Mouse (Mus musculus): ENCODE measurements around the gene Gm17455. TPM values are rescaled to one million over a fixed set of nuclear protein-coding genes. Genes with fewer than 3 reads are reported as not detected.

The Gm17455 gene
- total and polyA plus RNA-seq, 3 experiments: not detected

- TF ChIP-seq GATA2 (IDR thresholded peaks at IDR 0.05; ENCODE audit: borderline replicate concordance, low read depth, low read length): no peak
- no peak for TF ChIP-seq GATA1 (IDR thresholded peaks at IDR 0.05; ENCODE audit: borderline replicate concordance, low read length)
- TF ChIP-seq CTCF (IDR thresholded peaks at IDR 0.05; ENCODE audit: low read depth, low read length): no peak
- no peak for TF ChIP-seq TAL1 (conservative IDR thresholded peaks at IDR 0.05; ENCODE audit: low read depth, low read length)
- TF ChIP-seq POLR2AphosphoS5 (IDR thresholded peaks at IDR 0.05; ENCODE audit: insufficient replicate concordance, low read depth, low read length): no peak
- Histone ChIP-seq H3K4me1 (ENCODE audit: insufficient read depth, low read depth, low read length) (no peaks in the 10 kb centered on the region), H3K9me3 (replicated peaks) (peaks cover 8% of the 10 kb centered on the region; the same call in 1 of the 2 replicates), H3K36me3 (replicated peaks) (no peaks in the 10 kb centered on the region), H3K4me3 (ENCODE audit: low read depth, low read length) (no peak overlapping the region), H3K27me3 (ENCODE audit: insufficient read depth, low read length) (no peaks in the 10 kb centered on the region)
- no peak for DNase-seq (ENCODE audit: low spot score)
- ATAC-seq (ENCODE audit: extremely low read depth, insufficient number of reproducible peaks, low FRiP score, poor library complexity, severe bottlenecking): no peak
Observed at GRCm38 (mm10) chr10:60379419-60379957, 20.0 kb upstream of the Gm17455 start.

GRCm38 (mm10) chr10:60380229-60380628 is 19.3 kb upstream of the Gm17455 start:
- ATAC-seq (ENCODE audit: extremely low read depth, insufficient number of reproducible peaks, low FRiP score, poor library complexity, severe bottlenecking) (no peak), DNase-seq (ENCODE audit: low spot score) (no peak)
- Histone ChIP-seq H3K4me1 (ENCODE audit: insufficient read depth, low read depth, low read length) (no peaks in the 10 kb centered on the region), H3K27me3 (ENCODE audit: insufficient read depth, low read length) (no peaks in the 10 kb centered on the region), H3K9me3 (replicated peaks) (peaks cover 8% of the 10 kb centered on the region; the same call in 1 of the 2 replicates), H3K4me3 (ENCODE audit: low read depth, low read length) (no peak overlapping the region), H3K36me3 (replicated peaks) (no peaks in the 10 kb centered on the region)
- TF ChIP-seq POLR2AphosphoS5 (IDR thresholded peaks at IDR 0.05; ENCODE audit: insufficient replicate concordance, low read depth, low read length) (no peak), CTCF (IDR thresholded peaks at IDR 0.05; ENCODE audit: low read depth, low read length) (no peak), GATA1 (IDR thresholded peaks at IDR 0.05; ENCODE audit: borderline replicate concordance, low read length) (no peak), GATA2 (IDR thresholded peaks at IDR 0.05; ENCODE audit: borderline replicate concordance, low read depth, low read length) (no peak), TAL1 (conservative IDR thresholded peaks at IDR 0.05; ENCODE audit: low read depth, low read length) (no peak)

GRCm38 (mm10) chr10:60381142-60381925 is 18.2 kb upstream of the Gm17455 start:
- ATAC-seq (ENCODE audit: extremely low read depth, insufficient number of reproducible peaks, low FRiP score, poor library complexity, severe bottlenecking): no peak
- no peak overlapping the region for H3K4me3 ChIP-seq (ENCODE audit: low read depth, low read length)
- no peak for DNase-seq (ENCODE audit: low spot score)

GRCm38 (mm10) chr10:60388332-60388731 is 11.2 kb upstream of the Gm17455 start:
- DNase-seq (ENCODE audit: low spot score) (no peak), ATAC-seq (ENCODE audit: extremely low read depth, insufficient number of reproducible peaks, low FRiP score, poor library complexity, severe bottlenecking) (no peak)
- Histone ChIP-seq H3K27me3 (ENCODE audit: insufficient read depth, low read length) (no peaks in the 10 kb centered on the region), H3K4me3 (ENCODE audit: low read depth, low read length) (no peak overlapping the region), H3K9me3 (replicated peaks) (peaks cover 8% of the 10 kb centered on the region; the same call in 1 of the 2 replicates), H3K4me1 (ENCODE audit: insufficient read depth, low read depth, low read length) (no peaks in the 10 kb centered on the region), H3K36me3 (replicated peaks) (no peaks in the 10 kb centered on the region)
- TF ChIP-seq GATA1 (IDR thresholded peaks at IDR 0.05; ENCODE audit: borderline replicate concordance, low read length) (no peak), POLR2AphosphoS5 (IDR thresholded peaks at IDR 0.05; ENCODE audit: insufficient replicate concordance, low read depth, low read length) (no peak), CTCF (IDR thresholded peaks at IDR 0.05; ENCODE audit: low read depth, low read length) (no peak), GATA2 (IDR thresholded peaks at IDR 0.05; ENCODE audit: borderline replicate concordance, low read depth, low read length) (no peak), TAL1 (conservative IDR thresholded peaks at IDR 0.05; ENCODE audit: low read depth, low read length) (no peak)

More at GRCm38 (mm10) chr10:60381142-60381925, 18.2 kb upstream of the Gm17455 start:
- no peaks in the 10 kb centered on the region for H3K27me3 ChIP-seq (ENCODE audit: insufficient read depth, low read length)
- peaks cover 5% of the 10 kb centered on the region; the same call in 1 of the 2 replicates for H3K9me3 ChIP-seq (replicated peaks)
- TF ChIP-seq POLR2AphosphoS5 (IDR thresholded peaks at IDR 0.05; ENCODE audit: insufficient replicate concordance, low read depth, low read length): no peak
- TF ChIP-seq TAL1 (conservative IDR thresholded peaks at IDR 0.05; ENCODE audit: low read depth, low read length): no peak
- TF ChIP-seq CTCF (IDR thresholded peaks at IDR 0.05; ENCODE audit: low read depth, low read length): no peak
- TF ChIP-seq GATA1 (IDR thresholded peaks at IDR 0.05; ENCODE audit: borderline replicate concordance, low read length): no peak
- no peak for TF ChIP-seq GATA2 (IDR thresholded peaks at IDR 0.05; ENCODE audit: borderline replicate concordance, low read depth, low read length)
- H3K36me3 ChIP-seq (replicated peaks): no peaks in the 10 kb centered on the region
- H3K4me1 ChIP-seq (ENCODE audit: insufficient read depth, low read depth, low read length): no peaks in the 10 kb centered on the region

GRCm38 (mm10) chr10:60389447-60389865 is 10.1 kb upstream of the Gm17455 start:
- Histone ChIP-seq H3K4me1 (ENCODE audit: insufficient read depth, low read depth, low read length) (no peaks in the 10 kb centered on the region), H3K4me3 (ENCODE audit: low read depth, low read length) (no peak overlapping the region), H3K27me3 (ENCODE audit: insufficient read depth, low read length) (no peaks in the 10 kb centered on the region), H3K9me3 (replicated peaks) (peaks cover 8% of the 10 kb centered on the region; the same call in 1 of the 2 replicates), H3K36me3 (replicated peaks) (no peaks in the 10 kb centered on the region)
- TF ChIP-seq TAL1 (conservative IDR thresholded peaks at IDR 0.05; ENCODE audit: low read depth, low read length) (no peak), POLR2AphosphoS5 (IDR thresholded peaks at IDR 0.05; ENCODE audit: insufficient replicate concordance, low read depth, low read length) (no peak), GATA2 (IDR thresholded peaks at IDR 0.05; ENCODE audit: borderline replicate concordance, low read depth, low read length) (no peak), CTCF (IDR thresholded peaks at IDR 0.05; ENCODE audit: low read depth, low read length) (no peak)
- ATAC-seq (ENCODE audit: extremely low read depth, insufficient number of reproducible peaks, low FRiP score, poor library complexity, severe bottlenecking): no peak
- no peak for DNase-seq (ENCODE audit: low spot score)

GRCm38 (mm10) chr10:60390177-60390903 is 9.2 kb upstream of the Gm17455 start:
- TF ChIP-seq GATA1 (IDR thresholded peaks at IDR 0.05; ENCODE audit: borderline replicate concordance, low read length): no peak
- TF ChIP-seq TAL1 (conservative IDR thresholded peaks at IDR 0.05; ENCODE audit: low read depth, low read length): no peak
- TF ChIP-seq POLR2AphosphoS5 (IDR thresholded peaks at IDR 0.05; ENCODE audit: insufficient replicate concordance, low read depth, low read length): no peak
- no peak for TF ChIP-seq CTCF (IDR thresholded peaks at IDR 0.05; ENCODE audit: low read depth, low read length)
- no peak for TF ChIP-seq GATA2 (IDR thresholded peaks at IDR 0.05; ENCODE audit: borderline replicate concordance, low read depth, low read length)
- no peaks in the 10 kb centered on the region for H3K36me3 ChIP-seq (replicated peaks)
- no peak overlapping the region for H3K4me3 ChIP-seq (ENCODE audit: low read depth, low read length)
- no peaks in the 10 kb centered on the region for H3K4me1 ChIP-seq (ENCODE audit: insufficient read depth, low read depth, low read length)
- no peaks in the 10 kb centered on the region for H3K27me3 ChIP-seq (ENCODE audit: insufficient read depth, low read length)
- peaks cover 8% of the 10 kb centered on the region; the same call in 1 of the 2 replicates for H3K9me3 ChIP-seq (replicated peaks)
- ATAC-seq (ENCODE audit: extremely low read depth, insufficient number of reproducible peaks, low FRiP score, poor library complexity, severe bottlenecking): no peak
- DNase-seq (ENCODE audit: low spot score): no peak

Data from G1E (cell line).